Mouse (Mus musculus): ENCODE results near the gene Lgr4. TPM values are rescaled to one million over a fixed set of nuclear protein-coding genes. Genes with fewer than 3 reads are reported as not detected.
A peak's percentile ranks its signal among the peaks of the same experiment; 100 is the strongest.

Gene Lgr4
- total RNA-seq, 1 experiment from 2014 or later: 1.9 TPM

- ATAC-seq (replicated peaks; ENCODE audit: low read depth, poor library complexity, severe bottlenecking): no peak
Observed at GRCm38 (mm10) chr2:110005596-110006239, 88.3 kb downstream of the Lgr4 start.

- peak; percentile 66 for ATAC-seq (replicated peaks; ENCODE audit: low read depth, poor library complexity, severe bottlenecking)
Observed at GRCm38 (mm10) chr2:110007423-110008267, 90.2 kb downstream of the Lgr4 start.

GRCm38 (mm10) chr2:110009449-110009848 lies 92.0 kb downstream of the Lgr4 start:
- no peak for ATAC-seq (replicated peaks; ENCODE audit: low read depth, poor library complexity, severe bottlenecking)

- ATAC-seq (replicated peaks; ENCODE audit: low read depth, poor library complexity, severe bottlenecking): no peak
Observed at GRCm38 (mm10) chr2:110012184-110012725, 94.8 kb downstream of the Lgr4 start.

DNA sequence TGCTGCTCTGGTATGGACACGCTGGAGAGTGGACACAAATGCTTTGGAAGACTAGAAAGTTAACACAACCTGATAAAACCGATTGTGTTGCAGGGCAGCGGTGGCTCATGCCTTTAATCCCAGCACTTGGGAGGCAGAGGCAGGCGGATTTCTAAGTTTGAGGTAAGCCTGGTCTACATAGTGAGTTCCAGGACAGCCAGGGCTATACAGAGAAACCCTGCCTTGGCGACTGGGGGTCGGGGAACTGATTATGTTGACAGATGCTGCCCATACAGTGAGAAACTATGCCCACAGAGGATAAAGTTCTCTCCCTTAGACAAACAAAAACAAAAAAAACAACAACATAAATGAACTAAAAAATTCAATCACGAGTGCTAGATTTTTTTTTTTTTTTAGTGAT lies 99.6 kb downstream of the Lgr4 start:
- ATAC-seq (replicated peaks; ENCODE audit: low read depth, poor library complexity, severe bottlenecking): no peak

- ATAC-seq (replicated peaks; ENCODE audit: low read depth, poor library complexity, severe bottlenecking): peak; percentile 98
Observed at GRCm38 (mm10) chr2:110017616-110018505, 100.4 kb downstream of the Lgr4 start, which contains the start of gene Ccdc34. TSS of gene Ccdc34 (plus strand) at chr2:110017817.

DNA sequence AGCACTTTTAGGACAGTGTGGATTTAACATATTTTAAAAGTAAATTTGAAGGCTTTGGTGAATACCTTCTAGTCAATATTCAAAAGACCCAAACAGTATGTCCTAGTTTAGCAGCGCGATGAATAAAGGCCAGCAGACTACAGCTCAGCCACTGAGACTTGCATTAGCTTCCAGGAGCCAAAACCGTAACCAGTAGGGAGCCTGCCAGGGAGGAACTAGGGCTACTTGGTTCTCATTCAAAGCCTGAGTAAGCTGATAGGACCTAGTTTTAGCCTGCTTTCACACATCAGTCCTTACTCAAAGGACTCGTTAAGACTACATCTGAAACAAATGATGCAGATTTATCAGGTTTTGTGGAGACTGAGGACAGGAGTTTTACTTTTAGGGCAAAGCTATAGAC lies 102.2 kb downstream of the Lgr4 start:
- no peak for ATAC-seq (replicated peaks; ENCODE audit: low read depth, poor library complexity, severe bottlenecking)

DNA sequence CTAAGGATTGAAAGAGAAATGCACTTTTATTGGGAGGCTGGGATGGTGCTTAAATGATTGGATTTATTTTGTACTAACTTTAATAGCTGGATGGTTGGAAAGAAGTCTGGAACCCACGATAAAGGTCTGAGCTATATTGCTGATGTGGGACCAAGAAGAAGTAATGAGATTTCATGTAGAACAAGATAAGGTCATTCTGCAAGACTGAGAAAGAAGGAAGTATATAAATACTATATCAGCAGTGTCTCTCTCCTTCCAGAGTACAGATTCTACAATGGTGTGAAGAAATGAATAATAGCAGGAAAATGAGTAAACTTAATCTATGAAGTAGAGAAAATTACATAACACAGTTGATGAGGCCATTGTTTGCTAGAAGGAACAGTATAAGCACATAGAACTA lies 103.0 kb downstream of the Lgr4 start:
- no peak for ATAC-seq (replicated peaks; ENCODE audit: low read depth, poor library complexity, severe bottlenecking)

DNA sequence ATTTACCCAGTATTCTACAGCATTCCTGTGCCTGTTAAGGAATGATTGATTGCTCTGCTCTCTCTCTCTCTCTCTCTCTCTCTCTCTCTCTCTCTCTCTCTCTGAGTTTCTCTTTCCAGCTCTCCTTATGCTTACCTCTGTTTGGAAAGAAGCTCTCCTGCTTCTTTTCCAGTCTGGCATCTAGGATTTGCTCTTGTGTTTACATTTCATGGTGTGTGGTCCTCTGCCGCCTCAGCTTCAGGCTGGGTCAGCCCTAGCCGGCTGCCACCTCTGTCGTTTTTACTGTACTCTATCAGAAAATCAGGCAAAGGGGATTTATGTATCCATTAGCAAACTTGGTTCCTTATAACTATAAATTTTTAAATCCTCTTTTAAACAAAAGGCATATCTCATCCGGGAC lies 118.8 kb downstream of the Lgr4 start:
- ATAC-seq (replicated peaks; ENCODE audit: low read depth, poor library complexity, severe bottlenecking): no peak

DNA sequence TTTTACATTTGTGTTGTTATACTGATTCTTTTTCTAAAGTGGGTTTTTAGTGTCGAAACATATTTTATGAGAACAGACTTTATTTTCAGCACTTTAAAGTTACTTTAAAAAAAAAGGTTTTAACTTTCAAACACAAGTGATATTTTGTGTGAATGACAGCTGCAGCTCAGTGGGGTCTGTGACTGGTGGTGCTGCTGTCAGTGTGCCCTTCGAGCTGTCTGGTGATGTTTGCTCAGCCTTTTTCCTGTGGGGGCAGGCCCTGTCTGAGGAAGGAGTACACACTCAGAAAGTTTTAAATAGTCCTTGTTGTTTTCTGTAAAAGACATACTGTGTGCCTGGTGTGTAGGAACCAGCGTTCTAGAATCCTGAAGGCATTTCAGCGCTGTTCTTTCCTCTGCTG lies 119.2 kb downstream of the Lgr4 start:
- ATAC-seq (replicated peaks; ENCODE audit: low read depth, poor library complexity, severe bottlenecking): no peak

GRCm38 (mm10) chr2:110037221-110037620 lies 119.8 kb downstream of the Lgr4 start:
- no peak for ATAC-seq (replicated peaks; ENCODE audit: low read depth, poor library complexity, severe bottlenecking)

DNA sequence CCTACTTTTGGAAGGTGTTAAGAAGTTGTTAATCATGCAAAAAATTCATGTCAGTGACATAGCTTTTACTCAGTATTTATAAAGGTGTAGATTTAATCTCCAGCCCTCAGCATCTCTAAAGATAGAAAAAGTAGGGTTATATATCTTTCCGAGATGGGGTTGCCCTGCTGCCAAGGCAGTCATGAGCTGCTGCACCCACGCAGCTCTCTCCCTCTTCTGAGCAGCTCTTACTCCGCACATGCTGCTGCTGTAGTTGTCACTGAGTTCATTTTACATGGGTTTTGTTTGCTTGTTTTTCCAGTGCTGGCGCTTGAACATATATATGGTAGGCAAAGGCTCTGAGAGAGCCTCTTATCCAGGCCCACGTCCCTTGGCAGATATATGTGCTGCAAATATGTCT lies 120.9 kb downstream of the Lgr4 start:
- no peak for ATAC-seq (replicated peaks; ENCODE audit: low read depth, poor library complexity, severe bottlenecking)

GRCm38 (mm10) chr2:110042861-110043760 lies 125.7 kb downstream of the Lgr4 start:
- no peak for ATAC-seq (replicated peaks; ENCODE audit: low read depth, poor library complexity, severe bottlenecking)

DNA sequence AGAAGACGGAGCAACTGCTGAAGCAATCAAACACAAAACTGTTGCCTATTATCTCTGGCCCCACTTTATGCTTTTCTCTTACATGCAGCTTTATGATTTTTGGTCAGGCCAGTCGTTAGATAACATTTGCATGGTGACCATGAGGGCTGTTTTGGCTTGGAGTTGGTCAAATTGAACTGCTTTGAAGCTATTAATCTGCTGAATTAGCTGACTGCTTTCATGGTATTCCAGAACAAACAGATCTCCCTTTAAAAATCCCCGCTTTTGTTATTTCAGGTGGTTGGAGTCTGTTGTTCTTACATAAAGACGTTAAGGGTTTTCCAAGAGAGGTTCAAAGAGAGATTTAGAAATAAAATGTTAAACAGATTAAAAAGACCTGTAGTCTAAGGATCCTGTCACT lies 141.0 kb downstream of the Lgr4 start:
- ATAC-seq (replicated peaks; ENCODE audit: low read depth, poor library complexity, severe bottlenecking): no peak

DNA sequence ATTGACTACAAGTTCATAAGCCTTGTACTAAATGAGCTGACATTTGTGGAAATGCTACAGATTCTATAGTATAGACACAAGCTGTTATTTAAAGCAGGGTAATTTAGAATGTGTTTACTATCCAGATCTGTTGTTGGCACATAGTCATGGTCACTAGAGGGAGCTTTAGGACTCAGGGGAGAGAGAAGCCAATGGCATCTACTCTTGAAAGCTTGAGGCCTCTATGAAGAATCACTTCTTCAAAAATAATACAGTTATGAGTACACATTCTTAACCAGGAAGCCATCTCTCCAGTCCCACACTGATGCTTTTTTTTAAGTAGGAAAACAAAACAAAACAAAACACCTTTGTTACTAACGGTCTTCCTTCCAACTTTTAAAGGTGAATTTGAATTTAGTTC lies 145.7 kb downstream of the Lgr4 start:
- ATAC-seq (replicated peaks; ENCODE audit: low read depth, poor library complexity, severe bottlenecking): no peak

Measured in common myeloid progenitor, adult 5-6 weeks (primary cell).